Mouse (Mus musculus) lung, embryonic 16.5 days (tissue): ENCODE measurements around the gene Aqp5. TPM values are rescaled to one million over a fixed set of nuclear protein-coding genes. Genes with fewer than 3 reads are reported as not detected.

Experiments
- ATAC-seq: fragments of 200-750 bp; cut with Nextera tagmentation; 2 replicates; pipeline ENCODE4 v1.8.0; 2017; ENCODE audit warnings: low read depth, mild to moderate bottlenecking, moderate library complexity
- H3K27ac ChIP-seq: fragments of 300-500 bp; sonication (generic); 2 replicates; pipeline ENCODE4 v1.5.1; 2014; ENCODE audit warnings: mild to moderate bottlenecking, control low read depth, low read length
- H3K27me3 ChIP-seq: fragments of 300-500 bp; sonication (generic); 2 replicates; pipeline ENCODE4 v1.6.1; 2014; ENCODE audit warnings: low read depth, low read length, mixed read lengths; ENCODE audit not compliant: control insufficient read depth, insufficient read depth
- H3K36me3 ChIP-seq: fragments of 300-500 bp; sonication (generic); 2 replicates; pipeline ENCODE4 v1.6.1; 2014; ENCODE audit warnings: low read length; ENCODE audit not compliant: control insufficient read depth, insufficient read depth
- H3K4me1 ChIP-seq: fragments of 300-500 bp; sonication (generic); replicated peaks from 2 replicates; pipeline ENCODE4 v1.6.1; 2014; ENCODE audit warnings: low read length, mixed read lengths; ENCODE audit not compliant: control insufficient read depth, insufficient read depth
- H3K4me2 ChIP-seq: fragments of 300-500 bp; sonication (generic); 2 replicates; pipeline ENCODE4 v1.6.1; 2014; ENCODE audit warnings: low read depth, low read length, control low read depth
- H3K4me3 ChIP-seq: fragments of 300-500 bp; sonication (generic); 2 replicates; pipeline ENCODE4 v1.5.1; 2014; ENCODE audit warnings: mild to moderate bottlenecking, low read length, control low read depth
- H3K9ac ChIP-seq: fragments of 300-500 bp; sonication (generic); 2 replicates; pipeline ENCODE4 v1.6.1; 2014; ENCODE audit warnings: low read length, control low read depth
- H3K9me3 ChIP-seq: fragments of 300-500 bp; sonication (generic); 2 replicates; pipeline ENCODE4 v1.6.1; 2016; ENCODE audit warnings: low read length; ENCODE audit not compliant: control insufficient read depth
- WGBS: fragments of 180-500 bp; shearing (Covaris S2); extraction: QIAGEN DNeasy Blood & Tissue Kit; methylation state at CpG from one replicate; pipeline ENCODE4 v1.1.7; 2014; 5-methylcytosine and 5-hydroxymethylcytosine counted together
- polyA plus RNA-seq: library from polyadenylated mRNA; unstranded; fragments of >200 nt; fragmentation: Nextera tagmentation; extraction: Ambion mirVana; gene quantifications from 2 replicates; pipeline ENCODE4 v1.2.1, GENCODE M21; 2015

The Aqp5 gene
- polyA plus RNA-seq: 1.8 and 3.2 TPM in 2 replicates

DNA sequence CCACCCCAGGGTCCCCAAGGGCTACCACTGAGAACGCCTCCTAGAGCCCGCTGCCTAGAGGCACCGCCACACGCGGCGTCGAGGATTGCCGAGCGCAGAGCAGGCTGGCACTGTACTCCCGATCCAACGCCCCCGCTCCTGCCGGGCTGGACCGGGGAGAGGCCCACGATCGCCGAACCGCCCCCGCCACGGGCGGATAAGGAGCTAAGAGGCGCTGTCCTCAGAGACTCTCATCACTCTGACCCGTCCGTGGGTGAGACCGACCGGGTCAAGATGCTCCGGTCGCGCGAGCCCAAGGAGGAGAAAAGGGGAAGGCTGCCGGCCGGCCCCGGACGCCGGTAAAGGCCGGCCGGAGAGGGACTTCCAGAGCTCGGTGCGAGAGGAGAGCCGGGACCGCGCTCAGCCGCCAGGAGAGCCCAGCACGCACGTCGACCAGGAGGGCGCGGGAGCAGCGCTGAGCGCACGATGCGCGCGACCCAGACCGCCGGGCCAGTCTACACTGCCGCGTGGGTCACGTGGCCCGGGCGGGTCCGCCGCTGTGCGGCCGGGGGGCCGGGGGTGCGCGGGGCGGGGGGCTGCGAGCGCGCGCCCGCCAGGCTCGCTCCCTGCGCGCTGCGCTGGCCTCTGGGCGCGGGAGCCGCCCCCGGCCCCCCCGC lies at the start of gene Aqp5:
TSS of gene Aqp5 (plus strand) at position 354 of the 656 bp plus-strand sequence.
- Histone ChIP-seq H3K9me3 (no peaks in the 10 kb centered on the region), H3K4me2 (peak within 1 kb of the TSS; percentile 60), H3K27me3 (peaks cover 87% of the 10 kb centered on the region), H3K4me3 (peak within 1 kb of the TSS; percentile 47), H3K36me3 (no peaks in the 10 kb centered on the region), H3K9ac (peak within 1 kb of the TSS; percentile 39), H3K27ac (no peak within 1 kb of the TSS), H3K4me1 (peaks cover 6% of the 10 kb centered on the region; the same call in 1 of the 2 replicates)
- peak; percentile 62; the same call in 1 of the 2 replicates for ATAC-seq
- WGBS: 3% methylated on average over 49 of the region's 83 CpGs

GRCm38 (mm10) chr15:99544047-99544446 lies 46.5 kb upstream of the Aqp5 start:
- H3K27me3 ChIP-seq: no peaks in the 10 kb centered on the region
- no peaks in the 10 kb centered on the region; the same call in 1 of the 2 replicates for H3K4me1 ChIP-seq
- H3K36me3 ChIP-seq: no peaks in the 10 kb centered on the region
- no peak overlapping the region for H3K9ac ChIP-seq
- no peak overlapping the region for H3K4me2 ChIP-seq
- no peaks in the 10 kb centered on the region for H3K9me3 ChIP-seq
- no peak for ATAC-seq
- WGBS: 41% methylated on average over 7 of the region's 7 CpGs
- no peak overlapping the region for H3K4me3 ChIP-seq
- H3K27ac ChIP-seq: no peak overlapping the region

GRCm38 (mm10) chr15:99546596-99546995 lies 44.0 kb upstream of the Aqp5 start:
- Histone ChIP-seq H3K27ac (no peak overlapping the region), H3K27me3 (no peaks in the 10 kb centered on the region), H3K9ac (no peak overlapping the region), H3K4me1 (no peaks in the 10 kb centered on the region; the same call in 1 of the 2 replicates), H3K4me2 (no peak overlapping the region), H3K4me3 (no peak overlapping the region), H3K9me3 (no peaks in the 10 kb centered on the region), H3K36me3 (no peaks in the 10 kb centered on the region)
- 62% methylated on average over 11 of the region's 11 CpGs for WGBS
- ATAC-seq: peak; percentile 26; the same call in 1 of the 2 replicates

- Histone ChIP-seq H3K27me3 (no peaks in the 10 kb centered on the region), H3K27ac (no peak overlapping the region), H3K9me3 (no peaks in the 10 kb centered on the region), H3K36me3 (no peaks in the 10 kb centered on the region), H3K4me1 (no peaks in the 10 kb centered on the region; the same call in 1 of the 2 replicates), H3K4me3 (no peak overlapping the region), H3K9ac (no peak overlapping the region), H3K4me2 (no peak overlapping the region)
- ATAC-seq: no peak
- 63% methylated on average over 6 of the region's 6 CpGs for WGBS
Observed at GRCm38 (mm10) chr15:99547732-99548131, 42.9 kb upstream of the Aqp5 start.

DNA sequence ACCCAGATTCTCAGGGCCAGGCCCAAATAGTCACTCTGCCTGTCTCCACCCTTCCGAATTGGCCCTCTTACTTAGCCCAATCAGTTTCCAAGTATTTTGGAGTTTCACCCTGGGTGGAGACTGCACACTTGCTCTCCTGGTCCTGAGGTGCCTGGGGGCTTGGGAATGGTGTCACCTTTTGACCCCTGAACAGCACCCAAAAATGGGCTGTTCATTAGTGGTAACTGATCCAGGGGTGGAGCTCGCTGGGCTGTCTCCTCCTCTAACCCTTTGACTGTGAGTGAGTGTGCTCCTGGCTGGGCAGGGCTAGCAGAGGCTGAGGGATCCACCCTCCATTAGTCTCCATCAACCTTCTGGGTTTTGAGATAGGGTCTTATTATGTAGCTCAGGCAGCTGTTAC lies 40.7 kb upstream of the Aqp5 start:
- no peaks in the 10 kb centered on the region for H3K27me3 ChIP-seq
- ATAC-seq: no peak
- no peak overlapping the region for H3K9ac ChIP-seq
- no peaks in the 10 kb centered on the region for H3K4me1 ChIP-seq
- no peak overlapping the region for H3K27ac ChIP-seq
- H3K4me3 ChIP-seq: no peak overlapping the region
- no peaks in the 10 kb centered on the region for H3K36me3 ChIP-seq
- H3K4me2 ChIP-seq: no peak overlapping the region
- WGBS: 58% methylated on average over 2 of the region's 2 CpGs
- H3K9me3 ChIP-seq: no peaks in the 10 kb centered on the region

- Histone ChIP-seq H3K27me3 (no peaks in the 10 kb centered on the region), H3K9me3 (no peaks in the 10 kb centered on the region), H3K36me3 (no peaks in the 10 kb centered on the region), H3K4me3 (no peak overlapping the region), H3K4me1 (no peaks in the 10 kb centered on the region), H3K27ac (no peak overlapping the region), H3K4me2 (no peak overlapping the region), H3K9ac (no peak overlapping the region)
- 29% methylated on average over 6 of the region's 6 CpGs for WGBS
- no peak for ATAC-seq
Observed at GRCm38 (mm10) chr15:99553767-99554166, 36.8 kb upstream of the Aqp5 start.

GRCm38 (mm10) chr15:99558947-99559346 lies 31.6 kb upstream of the Aqp5 start:
- WGBS: 85% methylated on average over 1 of the region's 1 CpGs
- H3K27me3 ChIP-seq: no peaks in the 10 kb centered on the region
- no peaks in the 10 kb centered on the region for H3K36me3 ChIP-seq

GRCm38 (mm10) chr15:99560246-99560645 lies 30.3 kb upstream of the Aqp5 start:
- ATAC-seq: no peak
- 64% methylated on average over 10 of the region's 10 CpGs for WGBS
- H3K9me3 ChIP-seq: no peaks in the 10 kb centered on the region

More at GRCm38 (mm10) chr15:99558947-99559346, 31.6 kb upstream of the Aqp5 start:
- Histone ChIP-seq H3K4me1 (no peaks in the 10 kb centered on the region), H3K4me2 (no peak overlapping the region), H3K9me3 (no peaks in the 10 kb centered on the region), H3K27ac (no peak overlapping the region), H3K9ac (no peak overlapping the region), H3K4me3 (no peak overlapping the region)
- ATAC-seq: no peak

GRCm38 (mm10) chr15:99567371-99567770 lies 23.2 kb upstream of the Aqp5 start:
- no peak overlapping the region; the same call in 1 of the 2 replicates for H3K27ac ChIP-seq
- 53% methylated on average over 4 of the region's 4 CpGs for WGBS
- H3K4me1 ChIP-seq: peaks cover 4% of the 10 kb centered on the region
- no peaks in the 10 kb centered on the region for H3K36me3 ChIP-seq
- no peak overlapping the region for H3K4me3 ChIP-seq
- 0 out of 2 replicates have a peak, but pooled peaks have one; percentile 32 for ATAC-seq
- no peaks in the 10 kb centered on the region for H3K9me3 ChIP-seq
- H3K4me2 ChIP-seq: no peak overlapping the region
- H3K9ac ChIP-seq: no peak overlapping the region
- no peaks in the 10 kb centered on the region for H3K27me3 ChIP-seq

More at GRCm38 (mm10) chr15:99560246-99560645, 30.3 kb upstream of the Aqp5 start:
- Histone ChIP-seq H3K4me1 (no peaks in the 10 kb centered on the region), H3K4me3 (no peak overlapping the region), H3K4me2 (no peak overlapping the region), H3K27ac (no peak overlapping the region), H3K9ac (no peak overlapping the region), H3K27me3 (no peaks in the 10 kb centered on the region), H3K36me3 (no peaks in the 10 kb centered on the region)
